Mouse (Mus musculus) retina, postnatal 1 day (tissue): Measurements from ENCODE around the gene Tbc1d22a.
A peak's percentile ranks its signal among the peaks of the same experiment; 100 is the strongest.

Experiments used
- DNase-seq: peaks from one replicate; pipeline ENCODE4 v3.0.0-alpha.2; 2012

Gene Tbc1d22a

GRCm38 (mm10) chr15:86283238-86283637 lies 69.0 kb downstream of the Tbc1d22a start:
- DNase-seq = no peak

GRCm38 (mm10) chr15:86285296-86285695 lies 71.0 kb downstream of the Tbc1d22a start:
- DNase-seq = no peak

- DNase-seq = no peak
Measured at GRCm38 (mm10) chr15:86290074-86290473, 75.8 kb downstream of the Tbc1d22a start.

GRCm38 (mm10) chr15:86292288-86292687 lies 78.0 kb downstream of the Tbc1d22a start:
- peak; percentile 37 for DNase-seq

- no peak for DNase-seq
Measured at GRCm38 (mm10) chr15:86294426-86294825, 80.2 kb downstream of the Tbc1d22a start.

GRCm38 (mm10) chr15:86295722-86296288 lies 81.5 kb downstream of the Tbc1d22a start:
- DNase-seq = no peak

GRCm38 (mm10) chr15:86297281-86297680 lies 83.0 kb downstream of the Tbc1d22a start:
- no peak for DNase-seq

- no peak for DNase-seq
Measured at GRCm38 (mm10) chr15:86303876-86304275, 89.6 kb downstream of the Tbc1d22a start.

- DNase-seq = no peak
Measured at GRCm38 (mm10) chr15:86304861-86305260, 90.6 kb downstream of the Tbc1d22a start.

GRCm38 (mm10) chr15:86305290-86305689 lies 91.0 kb downstream of the Tbc1d22a start:
- no peak for DNase-seq

GRCm38 (mm10) chr15:86309213-86309829 lies 95.1 kb downstream of the Tbc1d22a start:
- DNase-seq = no peak

- DNase-seq = peak; percentile 72
Measured at GRCm38 (mm10) chr15:86320803-86321510, 106.7 kb downstream of the Tbc1d22a start.

GRCm38 (mm10) chr15:86326341-86326740 lies 112.1 kb downstream of the Tbc1d22a start:
- DNase-seq = no peak

- DNase-seq = no peak
Measured at GRCm38 (mm10) chr15:86329911-86330310, 115.7 kb downstream of the Tbc1d22a start.

- DNase-seq = peak; percentile 52
Measured at GRCm38 (mm10) chr15:86330454-86330853, 116.2 kb downstream of the Tbc1d22a start.

- no peak for DNase-seq
Measured at GRCm38 (mm10) chr15:86331501-86332245, 117.4 kb downstream of the Tbc1d22a start.

GRCm38 (mm10) chr15:86333176-86333575 lies 118.9 kb downstream of the Tbc1d22a start:
- no peak for DNase-seq

- DNase-seq = no peak
Measured at GRCm38 (mm10) chr15:86333606-86334005, 119.3 kb downstream of the Tbc1d22a start.

GRCm38 (mm10) chr15:86334276-86334675 lies 120.0 kb downstream of the Tbc1d22a start:
- no peak for DNase-seq

GRCm38 (mm10) chr15:86334745-86335144 lies 120.5 kb downstream of the Tbc1d22a start:
- no peak for DNase-seq

GRCm38 (mm10) chr15:86335781-86336180 lies 121.5 kb downstream of the Tbc1d22a start:
- no peak for DNase-seq

GRCm38 (mm10) chr15:86337726-86338125 lies 123.5 kb downstream of the Tbc1d22a start:
- no peak for DNase-seq

- no peak for DNase-seq
Measured at GRCm38 (mm10) chr15:86339736-86340135, 125.5 kb downstream of the Tbc1d22a start.
